Mouse (Mus musculus) spleen, adult 2 months (tissue): ENCODE results near the gene Ros1.

Experiments
- CTCF ChIP-seq: fragments of 200-500 bp; IDR thresholded peaks from 2 replicates; pipeline ENCODE4 v1.5.1; 2011; ENCODE audit warnings: mild to moderate bottlenecking, inconsistent platforms; ENCODE audit not compliant: insufficient read depth, insufficient read length, insufficient replicate concordance; ENCODE audit errors: extremely low read depth
- POLR2A ChIP-seq: fragments of 200-500 bp; IDR thresholded peaks from 2 replicates; pipeline ENCODE4 v1.6.1; 2011; ENCODE audit warnings: low read depth, low read length, inconsistent platforms

DNA sequence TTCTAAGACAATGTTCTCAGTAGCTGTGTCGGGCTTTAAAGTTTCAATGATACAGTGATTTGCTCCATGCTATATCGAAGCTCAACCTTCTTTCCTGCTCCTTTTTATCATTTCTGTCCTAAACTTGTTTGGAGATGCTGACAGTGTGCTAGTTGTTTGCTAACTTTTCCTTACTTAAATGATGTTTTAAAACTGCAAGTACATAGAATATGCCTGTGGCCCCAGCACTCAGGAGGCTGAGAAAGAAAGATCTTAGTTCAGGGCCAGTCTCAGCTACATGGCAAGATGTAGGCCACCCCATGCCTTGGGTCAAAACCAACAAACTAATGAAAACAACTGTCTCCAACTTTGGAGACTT is 171.0 kb downstream of the Ros1 start:
- TF ChIP-seq CTCF (no peak), POLR2A (no peak)
